Mouse (Mus musculus) liver, postnatal 0 days (tissue): ENCODE results near the gene Phf21a.

Experiments used
- CTCF ChIP-seq: sonication (generic); IDR thresholded peaks from 2 replicates; pipeline ENCODE4 v1.5.1; 2016; ENCODE audit warnings: antibody characterized with exemption, low read depth
- EP300 ChIP-seq: IDR thresholded peaks from 2 replicates; pipeline ENCODE4 v1.6.1; 2016; ENCODE audit warnings: antibody characterized with exemption, low read depth, mild to moderate bottlenecking

- no peak for TF ChIP-seq EP300
- no peak for TF ChIP-seq CTCF
Observed at GRCm38 (mm10) chr2:92190960-92191359, 98.0 kb downstream of the Phf21a start.
